Mouse (Mus musculus) stomach, postnatal 0 days (tissue): ENCODE data around the gene Icosl.
A peak's percentile ranks its signal among the peaks of the same experiment; 100 is the strongest.

Experiments
- CTCF ChIP-seq: IDR thresholded peaks from 2 replicates; pipeline ENCODE4 v1.5.1; 2016; ENCODE audit warnings: antibody characterized with exemption, low read depth, mild to moderate bottlenecking, moderate library complexity
- EP300 ChIP-seq: optimal IDR thresholded peaks from 2 replicates; pipeline ENCODE3; 2016; ENCODE audit warnings: antibody characterized with exemption

- TF ChIP-seq CTCF (peak; percentile 89), EP300 (no peak)
Observed at GRCm38 (mm10) chr10:78043406-78043836, 25.7 kb upstream of the Icosl start, which contains the start of gene Aire.
